Mouse (Mus musculus) kidney, postnatal 0 days (tissue): ENCODE results near the gene Sema3a. TPM values are rescaled to one million over a fixed set of nuclear protein-coding genes. Genes with fewer than 3 reads are reported as not detected.

Experiments used
- ATAC-seq: fragments of 200-750 bp; cut with Nextera tagmentation; replicated peaks from 2 replicates; pipeline ENCODE4 v1.8.0; 2017; ENCODE audit warnings: low read depth, moderate number of reproducible peaks, moderate TSS enrichment, moderate library complexity; ENCODE audit not compliant: low FRiP score
- DNase-seq: peaks from one replicate; pipeline ENCODE4 v3.0.0-alpha.2; 2016; ENCODE audit warnings: low spot score
- H3K27ac ChIP-seq: fragments of 300-500 bp; sonication (generic); 2 replicates; pipeline ENCODE4 v1.5.1; 2014; ENCODE audit warnings: mild to moderate bottlenecking
- H3K27me3 ChIP-seq: fragments of 300-500 bp; sonication (generic); 2 replicates; pipeline ENCODE4 v1.6.1; 2014; ENCODE audit warnings: low read length, mixed read lengths; ENCODE audit not compliant: insufficient read depth
- H3K36me3 ChIP-seq: fragments of 300-500 bp; sonication (generic); 2 replicates; pipeline ENCODE4 v1.6.1; 2014; ENCODE audit warnings: low read length, mixed read lengths; ENCODE audit not compliant: insufficient read depth
- H3K4me1 ChIP-seq: fragments of 300-500 bp; sonication (generic); replicated peaks from 2 replicates; pipeline ENCODE4 v1.6.1; 2014; ENCODE audit warnings: antibody characterized with exemption, low read length, mixed read lengths; ENCODE audit not compliant: insufficient read depth
- H3K4me2 ChIP-seq: fragments of 300-500 bp; sonication (generic); 2 replicates; pipeline ENCODE4 v1.6.1; 2014; ENCODE audit warnings: mild to moderate bottlenecking, low read length, moderate library complexity, mixed read lengths
- H3K4me3 ChIP-seq: fragments of 300-500 bp; sonication (generic); replicated peaks from 2 replicates; pipeline ENCODE4 v1.5.1; 2014; ENCODE audit warnings: low read depth, low read length
- H3K9ac ChIP-seq: fragments of 300-500 bp; sonication (generic); 2 replicates; pipeline ENCODE4 v1.6.1; 2014; ENCODE audit warnings: low read depth, low read length
- H3K9me3 ChIP-seq: fragments of 300-500 bp; sonication (generic); replicated peaks from 2 replicates; pipeline ENCODE4 v1.6.1; 2016; ENCODE audit warnings: low read length, inconsistent platforms, mixed read lengths
- CTCF ChIP-seq: IDR thresholded peaks from 2 replicates; pipeline ENCODE4 v1.5.1; 2016; ENCODE audit warnings: antibody characterized with exemption, low read depth, mild to moderate bottlenecking, moderate library complexity
- WGBS: fragments of 180-500 bp; shearing (Covaris S2); extraction: QIAGEN DNeasy Blood & Tissue Kit; methylation state at CpG from one replicate; pipeline ENCODE4 v1.1.7; 2014; 5-methylcytosine and 5-hydroxymethylcytosine counted together
- polyA plus RNA-seq: library from polyadenylated mRNA; unstranded; fragments of >200 nt; fragmentation: Nextera tagmentation; extraction: Ambion mirVana; gene quantifications from 2 replicates; pipeline ENCODE4 v1.2.1, GENCODE M21; 2015

Sema3a gene
- polyA plus RNA-seq, 1 experiment from 2014 or later: 11.2 TPM

- DNase-seq (no peak), ATAC-seq (no peak)
- Histone ChIP-seq H3K27ac (no peak overlapping the region), H3K4me2 (no peak overlapping the region), H3K4me3 (no peak overlapping the region), H3K9ac (no peak overlapping the region), H3K4me1 (no peaks in the 10 kb centered on the region), H3K27me3 (no peaks in the 10 kb centered on the region), H3K36me3 (no peaks in the 10 kb centered on the region), H3K9me3 (no peaks in the 10 kb centered on the region)
- no peak for TF ChIP-seq CTCF
- 68% methylated on average over 5 of the region's 5 CpGs for WGBS
These were observed 499.5 kb downstream of the Sema3a start for GRCm38 (mm10) chr5:13624754-13625153.

GRCm38 (mm10) chr5:13626093-13626492, 500.9 kb downstream of the Sema3a start:
- Histone ChIP-seq H3K36me3 (no peaks in the 10 kb centered on the region), H3K4me3 (no peak overlapping the region), H3K9ac (no peak overlapping the region), H3K4me1 (no peaks in the 10 kb centered on the region), H3K27me3 (no peaks in the 10 kb centered on the region), H3K27ac (no peak overlapping the region), H3K9me3 (no peaks in the 10 kb centered on the region), H3K4me2 (no peak overlapping the region)
- 79% methylated on average over 5 of the region's 5 CpGs for WGBS
- no peak for TF ChIP-seq CTCF
- ATAC-seq (no peak), DNase-seq (no peak)

- Histone ChIP-seq H3K27ac (no peak overlapping the region), H3K9me3 (no peaks in the 10 kb centered on the region), H3K4me1 (no peaks in the 10 kb centered on the region), H3K36me3 (no peaks in the 10 kb centered on the region), H3K9ac (peak overlapping the region; percentile 20; the same call in 1 of the 2 replicates), H3K4me3 (peak overlapping the region; percentile 31), H3K27me3 (no peaks in the 10 kb centered on the region), H3K4me2 (peak overlapping the region; percentile 64)
- DNase-seq (peak; percentile 93), ATAC-seq (peak; percentile 87)
- 7% methylated on average over 24 of the region's 24 CpGs for WGBS
- TF ChIP-seq CTCF: peak; percentile 96
These were observed 503.5 kb downstream of the Sema3a start for GRCm38 (mm10) chr5:13628606-13629311.

GRCm38 (mm10) chr5:13629916-13630315, 504.7 kb downstream of the Sema3a start:
- H3K27me3 ChIP-seq: no peaks in the 10 kb centered on the region
- no peak overlapping the region for H3K4me2 ChIP-seq
- DNase-seq (no peak), ATAC-seq (no peak)
- 49% methylated on average over 5 of the region's 5 CpGs for WGBS
- no peak overlapping the region for H3K9ac ChIP-seq
- no peak overlapping the region for H3K4me3 ChIP-seq
- TF ChIP-seq CTCF: no peak
- H3K4me1 ChIP-seq: no peaks in the 10 kb centered on the region
- H3K36me3 ChIP-seq: no peaks in the 10 kb centered on the region
- H3K27ac ChIP-seq: no peak overlapping the region
- no peaks in the 10 kb centered on the region for H3K9me3 ChIP-seq

- Histone ChIP-seq H3K4me2 (no peak overlapping the region), H3K36me3 (no peaks in the 10 kb centered on the region), H3K4me3 (no peak overlapping the region), H3K9ac (no peak overlapping the region), H3K27ac (no peak overlapping the region), H3K9me3 (no peaks in the 10 kb centered on the region), H3K27me3 (no peaks in the 10 kb centered on the region), H3K4me1 (no peaks in the 10 kb centered on the region)
- peak; percentile 62 for TF ChIP-seq CTCF
- ATAC-seq: no peak
- peak; percentile 67 for DNase-seq
These were observed 505.5 kb downstream of the Sema3a start for GRCm38 (mm10) chr5:13630692-13631091.

- no peak for TF ChIP-seq CTCF
- Histone ChIP-seq H3K36me3 (no peaks in the 10 kb centered on the region), H3K9ac (no peak overlapping the region), H3K4me1 (no peaks in the 10 kb centered on the region), H3K4me3 (no peak overlapping the region), H3K27ac (no peak overlapping the region), H3K9me3 (no peaks in the 10 kb centered on the region), H3K4me2 (no peak overlapping the region), H3K27me3 (no peaks in the 10 kb centered on the region)
- DNase-seq (no peak), ATAC-seq (no peak)
- 62% methylated on average over 3 of the region's 3 CpGs for WGBS
These were observed 511.0 kb downstream of the Sema3a start for GRCm38 (mm10) chr5:13636237-13636636.
